Mouse (Mus musculus) liver, embryonic 14.5 days (tissue): ENCODE measurements around the gene Cers5. TPM values are rescaled to one million over a fixed set of nuclear protein-coding genes. Genes with fewer than 3 reads are reported as not detected.

Source experiments
- ATAC-seq: fragments of 200-750 bp; cut with Nextera tagmentation; 2 replicates; pipeline ENCODE4 v1.8.0; 2017; ENCODE audit warnings: moderate number of reproducible peaks, mild to moderate bottlenecking, moderate library complexity; ENCODE audit not compliant: insufficient read depth
- DNase-seq, 3 experiments: peaks; one replicate each; pipeline ENCODE4 v3.0.0-alpha.2; 2012 to 2013; ENCODE audit warnings: low read depth in 3 of 3, low spot score in 3 of 3
- H3K27ac ChIP-seq: fragments of 300-500 bp; sonication (generic); 2 replicates; pipeline ENCODE4 v1.5.1; 2014; ENCODE audit warnings: moderate library complexity, mild to moderate bottlenecking, control low read depth, inconsistent platforms
- H3K27me3 ChIP-seq: fragments of 300-500 bp; sonication (generic); 2 replicates; pipeline ENCODE4 v1.6.1; 2014; ENCODE audit warnings: mild to moderate bottlenecking, low read length, moderate library complexity; ENCODE audit not compliant: control insufficient read depth, insufficient read depth
- H3K36me3 ChIP-seq: fragments of 300-500 bp; sonication (generic); replicated peaks from 2 replicates; pipeline ENCODE4 v1.6.1; 2014; ENCODE audit warnings: low read depth; ENCODE audit not compliant: control insufficient read depth, insufficient read depth
- H3K4me1 ChIP-seq, 2 experiments: fragments of 200-500 bp in 1 of 2; fragments of 300-500 bp in 1 of 2; sonication (generic) in 1 of 2; replicated peaks; 2 replicates each; pipeline ENCODE4 v1.6.1; 2012 to 2014; ENCODE audit warnings: antibody characterized with exemption in 1 of 2, inconsistent platforms in 1 of 2, low read length in 1 of 2; ENCODE audit not compliant: control insufficient read depth in 2 of 2, insufficient read depth in 2 of 2
- H3K4me2 ChIP-seq: fragments of 300-500 bp; sonication (generic); 2 replicates; pipeline ENCODE4 v1.6.1; 2014; ENCODE audit warnings: low read depth, mild to moderate bottlenecking, control low read depth, moderate library complexity
- H3K4me3 ChIP-seq, 2 experiments: fragments of 200-500 bp in 1 of 2; fragments of 300-500 bp in 1 of 2; sonication (generic) in 1 of 2; 2 replicates each; pipeline ENCODE4 v1.5.1; 2012 to 2014; ENCODE audit warnings: low read depth in 2 of 2, low read length in 2 of 2, mild to moderate bottlenecking in 2 of 2, control low read depth in 1 of 2, inconsistent platforms in 1 of 2, moderate library complexity in 1 of 2; ENCODE audit not compliant: insufficient read depth in 1 of 2
- H3K9ac ChIP-seq: fragments of 300-500 bp; sonication (generic); replicated peaks from 2 replicates; pipeline ENCODE4 v1.6.1; 2014; ENCODE audit warnings: mild to moderate bottlenecking, control low read depth, moderate library complexity
- H3K9me3 ChIP-seq: fragments of 300-500 bp; sonication (generic); 2 replicates; pipeline ENCODE4 v1.6.1; 2016; ENCODE audit warnings: low read length, mixed read lengths; ENCODE audit not compliant: control insufficient read depth
- CTCF ChIP-seq: IDR thresholded peaks from 2 replicates; pipeline ENCODE4 v1.5.1; 2016; ENCODE audit warnings: antibody characterized with exemption, low read depth, control low read depth
- EP300 ChIP-seq: IDR thresholded peaks from 2 replicates; pipeline ENCODE4 v1.6.1; 2016; ENCODE audit warnings: antibody characterized with exemption, low read depth
- WGBS: fragments of 180-500 bp; shearing (Covaris S2); extraction: QIAGEN DNeasy Blood & Tissue Kit; methylation state at CpG from one replicate; pipeline ENCODE4 v1.1.7; 2014; ENCODE audit not compliant: insufficient replicate concordance; 5-methylcytosine and 5-hydroxymethylcytosine counted together
- polyA plus RNA-seq, 2 experiments: library from polyadenylated mRNA; depleted of rRNA in 1 of 2; stranded (reverse) in 1 of 2; unstranded in 1 of 2; fragments of >200 nt; fragmentation: Nextera tagmentation in 1 of 2; extraction: Ambion mirVana in 1 of 2; gene quantifications; 2 replicates each; pipeline versions ENCODE4 v1.2.1 to v1.2.3; 2012 to 2014

The Cers5 gene
- polyA plus RNA-seq, 2 experiments: 5.4 to 7.7 TPM

- Histone ChIP-seq H3K27me3 (no peaks in the 10 kb centered on the region), H3K9ac (no peak overlapping the region), H3K4me2 (no peak overlapping the region), H3K9me3 (no peaks in the 10 kb centered on the region), H3K36me3 (no peaks in the 10 kb centered on the region), H3K4me1 (0 out of 4 replicates have a peak, but pooled peaks cover 0 to 3% of the 10 kb centered on the region in 2 experiments), H3K4me3 (no peak overlapping the region), H3K27ac (no peak overlapping the region)
- DNase-seq: no peak
- ATAC-seq: no peak
- 40% methylated on average over 7 of the region's 7 CpGs for WGBS
- TF ChIP-seq EP300 (no peak), CTCF (no peak)
Measured at GRCm38 (mm10) chr15:99806171-99806570, 33.5 kb upstream of the Cers5 start.

DNA sequence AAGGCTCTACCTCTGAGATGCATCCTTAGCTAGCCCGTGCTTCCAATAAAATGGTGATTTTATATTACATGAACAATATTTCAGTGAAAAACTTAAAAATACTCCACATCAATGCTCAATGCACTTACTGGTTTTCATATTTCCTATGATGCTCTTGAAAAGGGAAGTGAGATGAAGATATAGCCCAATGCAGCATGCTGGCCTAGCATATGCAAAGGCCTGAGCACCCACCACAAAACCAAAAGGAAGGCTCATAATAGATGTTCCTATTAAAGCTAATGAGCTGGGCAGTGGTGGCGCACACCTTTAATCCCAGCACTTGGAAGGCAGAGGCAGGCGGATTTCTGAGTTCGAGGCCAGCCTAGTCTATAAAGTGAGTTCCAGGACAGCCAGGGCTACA is 33.0 kb upstream of the Cers5 start:
- Histone ChIP-seq H3K27ac (no peak overlapping the region), H3K9me3 (no peaks in the 10 kb centered on the region), H3K4me1 (0 out of 4 replicates have a peak, but pooled peaks cover 0 to 3% of the 10 kb centered on the region in 2 experiments), H3K36me3 (no peaks in the 10 kb centered on the region; the same call in 1 of the 2 replicates), H3K9ac (no peak overlapping the region), H3K27me3 (no peaks in the 10 kb centered on the region), H3K4me2 (no peak overlapping the region), H3K4me3 (no peak overlapping the region)
- 79% methylated on average over 4 of the region's 4 CpGs for WGBS
- ATAC-seq (no peak), DNase-seq (no peak)
- TF ChIP-seq EP300: no peak
- TF ChIP-seq CTCF: no peak

DNA sequence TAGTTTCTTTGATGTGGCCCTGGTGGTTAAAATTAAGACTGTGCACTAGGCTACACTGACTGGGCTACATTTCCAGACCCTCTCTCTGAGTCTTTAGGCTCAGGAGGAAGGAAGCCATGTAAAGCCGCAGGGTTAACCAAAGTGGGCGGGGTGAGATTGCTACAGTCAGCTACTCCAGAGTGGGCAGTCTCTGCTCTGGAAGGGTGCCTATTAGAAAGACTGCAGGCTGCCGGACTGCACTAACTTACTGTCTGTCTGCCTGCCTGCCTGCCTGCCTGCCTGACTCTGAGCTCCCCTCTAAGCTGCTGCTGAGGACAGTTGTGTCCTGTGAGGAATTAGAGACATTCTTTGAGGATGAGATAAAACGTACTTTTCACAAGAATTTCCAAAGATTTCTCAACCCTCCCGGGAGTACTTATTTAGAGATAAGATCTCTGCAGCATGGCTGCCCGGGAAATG is 30.5 kb upstream of the Cers5 start:
- peak in 2 of 3 experiments; percentile 7 to 17 for DNase-seq
- H3K9me3 ChIP-seq: no peaks in the 10 kb centered on the region
- TF ChIP-seq CTCF: no peak
- TF ChIP-seq EP300: no peak
- no peak overlapping the region for H3K4me2 ChIP-seq
- H3K27ac ChIP-seq: no peak overlapping the region
- ATAC-seq: no peak
- no peaks in the 10 kb centered on the region; the same call in 1 of the 2 replicates for H3K36me3 ChIP-seq
- 3% methylated on average over 6 of the region's 6 CpGs for WGBS
- H3K4me3 ChIP-seq: no peak overlapping the region
- H3K27me3 ChIP-seq: no peaks in the 10 kb centered on the region
- H3K4me1 ChIP-seq: 0 out of 4 replicates have a peak, but pooled peaks cover 0 to 3% of the 10 kb centered on the region in 2 experiments
- H3K9ac ChIP-seq: no peak overlapping the region

DNA sequence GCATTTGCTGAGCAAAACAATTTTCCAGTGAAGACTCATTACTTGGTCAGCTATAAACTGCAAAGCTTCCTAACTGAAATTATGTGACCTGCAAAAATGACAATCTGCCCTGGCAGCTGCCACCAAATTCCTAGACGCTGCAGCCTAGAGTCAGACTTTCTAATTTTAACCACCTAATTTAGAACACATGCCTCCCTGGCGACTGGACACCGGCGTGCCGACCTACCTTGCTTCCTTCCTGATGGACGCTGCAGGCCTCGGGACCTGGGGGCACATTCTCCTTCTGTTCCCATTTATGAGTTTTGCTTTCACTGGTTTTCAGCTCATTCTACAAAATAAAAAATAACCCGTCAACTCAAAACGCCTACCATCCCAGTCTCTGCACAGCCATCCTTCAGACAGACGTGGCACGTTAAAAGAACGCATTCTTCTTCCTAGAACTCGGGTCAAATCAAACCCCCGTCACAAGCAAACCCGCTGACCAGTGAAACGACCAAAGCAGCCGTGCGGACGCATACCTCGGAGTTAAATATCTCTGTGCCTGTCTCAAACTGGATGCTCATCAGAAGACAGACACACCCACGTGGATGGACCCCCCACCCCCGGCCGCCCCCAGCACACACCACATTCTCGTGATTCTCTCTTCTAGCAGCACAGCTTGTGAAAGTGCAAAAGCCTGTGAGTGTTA is 29.3 kb upstream of the Cers5 start:
- H3K9ac ChIP-seq: no peak overlapping the region
- 0 out of 4 replicates have a peak, but pooled peaks cover 0 to 3% of the 10 kb centered on the region in 2 experiments for H3K4me1 ChIP-seq
- no peaks in the 10 kb centered on the region; the same call in 1 of the 2 replicates for H3K36me3 ChIP-seq
- ATAC-seq (no peak), DNase-seq (no peak)
- no peak overlapping the region for H3K27ac ChIP-seq
- H3K4me3 ChIP-seq: no peak overlapping the region
- no peak overlapping the region for H3K4me2 ChIP-seq
- no peaks in the 10 kb centered on the region for H3K9me3 ChIP-seq
- no peaks in the 10 kb centered on the region for H3K27me3 ChIP-seq
- no peak for TF ChIP-seq CTCF
- no peak for TF ChIP-seq EP300
- WGBS: 57% methylated on average over 24 of the region's 24 CpGs

DNA sequence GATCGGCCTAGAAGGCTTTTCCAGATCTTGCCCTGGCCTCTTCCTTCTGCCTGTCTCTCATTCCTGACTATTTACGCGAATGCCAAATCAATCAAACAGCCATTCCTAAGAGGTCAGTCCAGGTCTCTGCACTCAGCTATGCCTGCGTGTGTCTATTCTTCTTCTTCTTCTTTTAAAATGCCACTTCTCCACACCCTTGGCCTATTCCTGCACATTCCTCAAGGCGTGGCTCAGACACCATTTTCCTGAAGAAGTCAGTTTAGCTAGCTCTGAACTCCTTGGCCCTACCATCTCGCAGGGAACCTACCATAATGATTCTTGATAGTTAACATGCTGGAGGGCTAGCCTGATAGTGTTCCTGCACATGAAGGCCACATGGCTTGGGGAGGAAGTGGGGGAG is 27.0 kb upstream of the Cers5 start:
- Histone ChIP-seq H3K36me3 (no peaks in the 10 kb centered on the region; the same call in 1 of the 2 replicates), H3K9me3 (no peaks in the 10 kb centered on the region), H3K27me3 (no peaks in the 10 kb centered on the region), H3K4me3 (no peak overlapping the region), H3K27ac (no peak overlapping the region), H3K4me2 (no peak overlapping the region), H3K4me1 (0 out of 4 replicates have a peak, but pooled peaks cover 0 to 3% of the 10 kb centered on the region in 2 experiments), H3K9ac (no peak overlapping the region)
- DNase-seq: no peak
- 61% methylated on average over 6 of the region's 6 CpGs for WGBS
- ATAC-seq: no peak
- TF ChIP-seq EP300: no peak
- TF ChIP-seq CTCF: no peak
